Mouse (Mus musculus) neural tube, embryonic 13.5 days (tissue): ENCODE data around the gene Slc31a2. TPM values are rescaled to one million over a fixed set of nuclear protein-coding genes. Genes with fewer than 3 reads are reported as not detected.

Experiments
- ATAC-seq: fragments of 200-750 bp; cut with Nextera tagmentation; 2 replicates; pipeline ENCODE4 v1.8.0; 2017; ENCODE audit warnings: low read depth, mild to moderate bottlenecking, moderate TSS enrichment, moderate library complexity
- H3K27ac ChIP-seq: fragments of 300-500 bp; sonication (generic); replicated peaks from 2 replicates; pipeline ENCODE4 v1.5.1; 2015; ENCODE audit warnings: moderate library complexity, mild to moderate bottlenecking, inconsistent platforms
- H3K27me3 ChIP-seq: fragments of 300-500 bp; sonication (generic); 2 replicates; pipeline ENCODE4 v1.6.1; 2015; ENCODE audit warnings: mild to moderate bottlenecking, inconsistent platforms
- H3K36me3 ChIP-seq: fragments of 300-500 bp; sonication (generic); 2 replicates; pipeline ENCODE4 v1.6.1; 2015; ENCODE audit warnings: mild to moderate bottlenecking, inconsistent platforms
- H3K4me1 ChIP-seq: fragments of 300-500 bp; sonication (generic); replicated peaks from 2 replicates; pipeline ENCODE4 v1.6.1; 2015; ENCODE audit warnings: inconsistent platforms
- H3K4me2 ChIP-seq: fragments of 300-500 bp; sonication (generic); 2 replicates; pipeline ENCODE4 v1.6.1; 2015; ENCODE audit warnings: inconsistent platforms, mild to moderate bottlenecking, moderate library complexity
- H3K4me3 ChIP-seq: fragments of 300-500 bp; sonication (generic); 2 replicates; pipeline ENCODE4 v1.5.1; 2015; ENCODE audit warnings: mild to moderate bottlenecking, inconsistent platforms
- H3K9ac ChIP-seq: fragments of 300-500 bp; sonication (generic); 2 replicates; pipeline ENCODE4 v1.6.1; 2015; ENCODE audit warnings: moderate library complexity, mild to moderate bottlenecking, inconsistent platforms
- H3K9me3 ChIP-seq: fragments of 300-500 bp; sonication (generic); 2 replicates; pipeline ENCODE4 v1.6.1; 2016; ENCODE audit warnings: inconsistent platforms
- WGBS: fragments of 180-500 bp; shearing (Covaris S2); methylation state at CpG from one replicate; pipeline ENCODE4 v1.1.7; 2015; 5-methylcytosine and 5-hydroxymethylcytosine counted together
- polyA plus RNA-seq: library from polyadenylated mRNA; unstranded; fragments of >200 nt; fragmentation: Nextera tagmentation; extraction: Ambion mirVana; gene quantifications from 2 replicates; pipeline ENCODE4 v1.2.1, GENCODE M21; 2015

Gene Slc31a2
- polyA plus RNA-seq, 1 experiment from 2014 or later, result 18.1 TPM

GRCm38 (mm10) chr4:62302795-62303194 is 40.4 kb downstream of the Slc31a2 start:
- H3K4me3 ChIP-seq, result no peak overlapping the region
- H3K4me2 ChIP-seq, result no peak overlapping the region
- H3K4me1 ChIP-seq, result no peaks in the 10 kb centered on the region
- ATAC-seq, result no peak
- no peak overlapping the region for H3K9ac ChIP-seq
- no peak overlapping the region for H3K27ac ChIP-seq
- peaks cover 97% of the 10 kb centered on the region for H3K36me3 ChIP-seq
- WGBS, result 75% methylated on average over 2 of the region's 2 CpGs
- no peaks in the 10 kb centered on the region for H3K27me3 ChIP-seq
- H3K9me3 ChIP-seq, result no peaks in the 10 kb centered on the region

GRCm38 (mm10) chr4:62303288-62303687 is 40.9 kb downstream of the Slc31a2 start:
- Histone ChIP-seq H3K4me1 (no peaks in the 10 kb centered on the region), H3K9me3 (no peaks in the 10 kb centered on the region), H3K4me3 (no peak overlapping the region), H3K4me2 (no peak overlapping the region), H3K9ac (no peak overlapping the region), H3K36me3 (peaks cover 97% of the 10 kb centered on the region), H3K27me3 (no peaks in the 10 kb centered on the region), H3K27ac (no peak overlapping the region)
- 78% methylated on average over 1 of the region's 1 CpGs for WGBS
- no peak for ATAC-seq

GRCm38 (mm10) chr4:62306301-62306700 is 43.9 kb downstream of the Slc31a2 start:
- no peaks in the 10 kb centered on the region for H3K27me3 ChIP-seq
- peaks cover 77% of the 10 kb centered on the region for H3K36me3 ChIP-seq
- H3K4me2 ChIP-seq, result no peak overlapping the region
- 95% methylated on average over 1 of the region's 1 CpGs for WGBS
- no peaks in the 10 kb centered on the region for H3K9me3 ChIP-seq
- no peak overlapping the region for H3K4me3 ChIP-seq
- ATAC-seq, result no peak
- no peak overlapping the region for H3K9ac ChIP-seq
- H3K4me1 ChIP-seq, result no peaks in the 10 kb centered on the region
- H3K27ac ChIP-seq, result no peak overlapping the region

- Histone ChIP-seq H3K4me1 (no peaks in the 10 kb centered on the region), H3K9ac (no peak overlapping the region), H3K36me3 (peaks cover 77% of the 10 kb centered on the region), H3K4me3 (no peak overlapping the region), H3K4me2 (no peak overlapping the region), H3K27me3 (no peaks in the 10 kb centered on the region), H3K27ac (no peak overlapping the region), H3K9me3 (no peaks in the 10 kb centered on the region)
- ATAC-seq, result no peak
- WGBS, result 65% methylated on average over 4 of the region's 4 CpGs
Observed at GRCm38 (mm10) chr4:62306840-62307239, 44.5 kb downstream of the Slc31a2 start.

- Histone ChIP-seq H3K36me3 (peaks cover 76% of the 10 kb centered on the region), H3K9me3 (no peaks in the 10 kb centered on the region)
- ATAC-seq, result no peak
Observed at GRCm38 (mm10) chr4:62308406-62308805, 46.0 kb downstream of the Slc31a2 start.

GRCm38 (mm10) chr4:62312821-62313220 is 50.5 kb downstream of the Slc31a2 start:
- Histone ChIP-seq H3K4me1 (no peaks in the 10 kb centered on the region), H3K4me3 (no peak overlapping the region), H3K9ac (no peak overlapping the region), H3K36me3 (peaks cover 62% of the 10 kb centered on the region), H3K4me2 (no peak overlapping the region), H3K9me3 (no peaks in the 10 kb centered on the region), H3K27me3 (no peaks in the 10 kb centered on the region), H3K27ac (no peak overlapping the region)
- 95% methylated on average over 2 of the region's 2 CpGs for WGBS
- ATAC-seq, result no peak

More at GRCm38 (mm10) chr4:62308406-62308805, 46.0 kb downstream of the Slc31a2 start:
- Histone ChIP-seq H3K27ac (no peak overlapping the region), H3K4me2 (no peak overlapping the region), H3K4me1 (no peaks in the 10 kb centered on the region), H3K4me3 (no peak overlapping the region), H3K9ac (no peak overlapping the region), H3K27me3 (no peaks in the 10 kb centered on the region)

GRCm38 (mm10) chr4:62313641-62314211 is 51.4 kb downstream of the Slc31a2 start:
- WGBS, result 90% methylated on average over 9 of the region's 9 CpGs
- ATAC-seq, result no peak
- peaks cover 62% of the 10 kb centered on the region for H3K36me3 ChIP-seq

GRCm38 (mm10) chr4:62314516-62314915 is 52.2 kb downstream of the Slc31a2 start:
- no peaks in the 10 kb centered on the region for H3K4me1 ChIP-seq
- no peak for ATAC-seq
- 76% methylated on average over 3 of the region's 3 CpGs for WGBS
- H3K27ac ChIP-seq, result no peak overlapping the region
- H3K27me3 ChIP-seq, result no peaks in the 10 kb centered on the region
- no peak overlapping the region for H3K4me3 ChIP-seq
- H3K9ac ChIP-seq, result no peak overlapping the region
- no peaks in the 10 kb centered on the region for H3K9me3 ChIP-seq
- peaks cover 69% of the 10 kb centered on the region for H3K36me3 ChIP-seq
- no peak overlapping the region for H3K4me2 ChIP-seq

More at GRCm38 (mm10) chr4:62313641-62314211, 51.4 kb downstream of the Slc31a2 start:
- Histone ChIP-seq H3K9ac (no peak overlapping the region), H3K27ac (no peak overlapping the region), H3K9me3 (no peaks in the 10 kb centered on the region), H3K4me1 (no peaks in the 10 kb centered on the region), H3K4me3 (no peak overlapping the region), H3K27me3 (no peaks in the 10 kb centered on the region), H3K4me2 (no peak overlapping the region)

GRCm38 (mm10) chr4:62316456-62316855 is 54.1 kb downstream of the Slc31a2 start:
- Histone ChIP-seq H3K27ac (no peak overlapping the region), H3K4me1 (no peaks in the 10 kb centered on the region), H3K4me2 (no peak overlapping the region), H3K4me3 (no peak overlapping the region), H3K27me3 (no peaks in the 10 kb centered on the region), H3K9ac (no peak overlapping the region), H3K9me3 (no peaks in the 10 kb centered on the region), H3K36me3 (peaks cover 82% of the 10 kb centered on the region)
- no peak for ATAC-seq
- 78% methylated on average over 2 of the region's 2 CpGs for WGBS

- no peak overlapping the region for H3K4me2 ChIP-seq
- no peaks in the 10 kb centered on the region for H3K4me1 ChIP-seq
- H3K27ac ChIP-seq, result no peak overlapping the region
- 63% methylated on average over 1 of the region's 1 CpGs for WGBS
- no peaks in the 10 kb centered on the region for H3K27me3 ChIP-seq
- no peaks in the 10 kb centered on the region for H3K9me3 ChIP-seq
- no peak overlapping the region for H3K9ac ChIP-seq
- H3K36me3 ChIP-seq, result peaks cover 83% of the 10 kb centered on the region
- H3K4me3 ChIP-seq, result no peak overlapping the region
- no peak for ATAC-seq
Observed at GRCm38 (mm10) chr4:62318294-62318693, 55.9 kb downstream of the Slc31a2 start.

GRCm38 (mm10) chr4:62322684-62323083 is 60.3 kb downstream of the Slc31a2 start:
- no peaks in the 10 kb centered on the region for H3K4me1 ChIP-seq
- no peaks in the 10 kb centered on the region for H3K27me3 ChIP-seq
- no peak overlapping the region for H3K9ac ChIP-seq
- peaks cover 95% of the 10 kb centered on the region for H3K36me3 ChIP-seq
- no peak for ATAC-seq
- H3K4me2 ChIP-seq, result no peak overlapping the region
- H3K27ac ChIP-seq, result no peak overlapping the region
- H3K9me3 ChIP-seq, result no peaks in the 10 kb centered on the region
- WGBS, result 93% methylated on average over 3 of the region's 3 CpGs
- no peak overlapping the region for H3K4me3 ChIP-seq

GRCm38 (mm10) chr4:62326111-62326510 is 63.7 kb downstream of the Slc31a2 start:
- Histone ChIP-seq H3K4me2 (no peak overlapping the region), H3K9ac (no peak overlapping the region), H3K27me3 (no peaks in the 10 kb centered on the region), H3K27ac (no peak overlapping the region), H3K4me3 (no peak overlapping the region), H3K9me3 (no peaks in the 10 kb centered on the region), H3K4me1 (no peaks in the 10 kb centered on the region), H3K36me3 (peaks cover 86% of the 10 kb centered on the region)
- ATAC-seq, result no peak

GRCm38 (mm10) chr4:62328941-62329660 is 66.7 kb downstream of the Slc31a2 start:
- WGBS, result 89% methylated on average over 6 of the region's 6 CpGs
- H3K4me2 ChIP-seq, result no peak overlapping the region
- no peaks in the 10 kb centered on the region for H3K4me1 ChIP-seq
- H3K36me3 ChIP-seq, result peaks cover 80% of the 10 kb centered on the region
- H3K9me3 ChIP-seq, result no peaks in the 10 kb centered on the region
- no peak overlapping the region for H3K9ac ChIP-seq
- H3K27me3 ChIP-seq, result no peaks in the 10 kb centered on the region
- H3K27ac ChIP-seq, result no peak overlapping the region
- no peak overlapping the region for H3K4me3 ChIP-seq
- ATAC-seq, result no peak
